Mouse (Mus musculus): ENCODE measurements around the gene Hcn2. TPM values are rescaled to one million over a fixed set of nuclear protein-coding genes. Genes with fewer than 3 reads are reported as not detected.

Gene Hcn2
- total and polyA plus RNA-seq, 2 experiments, result 0.09 to 0.45 TPM

DNA sequence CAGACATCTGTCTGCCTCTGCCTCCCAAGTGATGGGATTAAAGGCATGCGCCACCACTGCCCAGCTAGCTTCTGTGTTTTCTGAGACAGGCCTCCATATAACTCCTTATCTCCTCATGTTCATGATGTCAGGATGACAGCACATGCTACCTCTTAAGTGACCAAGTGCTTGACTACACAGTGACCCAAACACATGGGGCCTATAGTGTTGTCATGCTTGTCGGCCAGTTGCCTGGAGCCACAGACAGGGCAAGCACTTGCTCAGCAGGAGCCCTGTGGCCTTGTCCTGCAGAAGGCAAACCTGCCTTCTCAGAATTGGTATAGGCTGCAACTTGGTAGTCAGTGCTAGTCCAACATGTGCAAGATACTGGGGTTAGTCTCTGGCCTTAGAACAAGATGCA, 30.2 kb upstream of the Hcn2 start:
- Histone ChIP-seq H3K36me3 (ENCODE audit: control insufficient read depth, insufficient read depth, low read length) (peaks cover 18% of the 10 kb centered on the region), H3K79me2 (ENCODE audit: control insufficient read depth, insufficient read depth, low read length) (peaks cover 23% of the 10 kb centered on the region; the same call in 1 of the 2 replicates), H3K9ac (ENCODE audit: low read depth, low read length) (no peak overlapping the region), H3K27ac (replicated peaks; ENCODE audit: insufficient read depth, low read depth, low read length) (no peak overlapping the region), H3K4me3 (ENCODE audit: insufficient read depth, low read depth, low read length) (no peak overlapping the region), H3K4me1 (ENCODE audit: control insufficient read depth, insufficient read depth, low read length) (peaks cover 16% of the 10 kb centered on the region), H3K27me3 (ENCODE audit: control insufficient read depth, insufficient read depth, low read length) (no peaks in the 10 kb centered on the region)
- WGBS, result 94% methylated on average over 2 of the region's 2 CpGs
- no peak for TF ChIP-seq CTCF (IDR thresholded peaks at IDR 0.05; ENCODE audit: low read depth, low read length)
- TF ChIP-seq POLR2A (IDR thresholded peaks at IDR 0.05; ENCODE audit: extremely low read depth, insufficient read depth, low read length), result no peak
- DNase-seq (ENCODE audit: extremely low read depth, low read depth, low spot score), result no peak

DNA sequence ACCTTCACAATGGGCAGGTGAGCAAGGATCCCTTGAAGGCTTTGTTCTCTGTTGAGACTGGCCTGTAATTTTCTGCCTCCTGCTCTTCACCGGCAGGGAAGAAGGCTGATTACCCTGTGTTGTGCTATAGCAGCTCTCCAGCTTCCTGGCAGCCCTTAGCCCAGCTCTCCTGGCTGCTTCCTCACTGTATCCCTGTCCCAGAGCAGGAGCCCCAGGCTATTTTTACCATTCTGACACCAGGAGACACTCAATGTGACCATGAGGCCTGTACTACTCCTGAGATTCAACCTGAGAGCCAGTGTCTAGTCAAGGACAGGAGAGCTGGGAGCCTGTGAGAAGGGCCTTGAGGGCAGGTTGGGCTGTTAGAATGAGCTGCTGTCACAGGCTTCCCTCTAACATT, 29.7 kb upstream of the Hcn2 start:
- Histone ChIP-seq H3K79me2 (ENCODE audit: control insufficient read depth, insufficient read depth, low read length) (peaks cover 23% of the 10 kb centered on the region; the same call in 1 of the 2 replicates), H3K4me1 (ENCODE audit: control insufficient read depth, insufficient read depth, low read length) (peaks cover 16% of the 10 kb centered on the region), H3K27me3 (ENCODE audit: control insufficient read depth, insufficient read depth, low read length) (no peaks in the 10 kb centered on the region), H3K36me3 (ENCODE audit: control insufficient read depth, insufficient read depth, low read length) (peaks cover 18% of the 10 kb centered on the region), H3K27ac (replicated peaks; ENCODE audit: insufficient read depth, low read depth, low read length) (no peak overlapping the region), H3K9ac (ENCODE audit: low read depth, low read length) (no peak overlapping the region), H3K4me3 (ENCODE audit: insufficient read depth, low read depth, low read length) (no peak overlapping the region)
- no peak for DNase-seq (ENCODE audit: extremely low read depth, low read depth, low spot score)
- no peak for TF ChIP-seq CTCF (IDR thresholded peaks at IDR 0.05; ENCODE audit: low read depth, low read length)
- no peak for TF ChIP-seq POLR2A (IDR thresholded peaks at IDR 0.05; ENCODE audit: extremely low read depth, insufficient read depth, low read length)
- 95% methylated on average over 1 of the region's 1 CpGs for WGBS

DNA sequence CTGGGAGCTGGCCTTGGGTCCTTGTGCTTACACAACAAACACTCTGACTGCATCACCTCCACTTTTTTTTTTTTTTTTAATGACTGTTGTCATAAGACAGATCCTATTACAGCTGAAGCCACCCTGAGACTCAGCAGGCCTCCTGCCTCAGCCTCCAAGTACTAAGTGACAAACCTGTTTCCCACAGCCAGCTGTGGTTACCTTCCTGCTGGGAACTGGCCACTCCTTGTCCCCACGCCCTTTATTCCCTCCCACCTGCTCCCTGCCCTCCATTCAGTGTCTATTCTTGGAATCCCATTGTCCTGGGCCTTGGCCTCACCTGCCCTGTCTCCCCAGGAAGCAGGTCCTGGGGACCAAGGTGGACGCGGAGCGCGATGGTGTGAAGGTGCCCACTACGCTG, 28.9 kb upstream of the Hcn2 start:
- H3K27ac ChIP-seq (replicated peaks; ENCODE audit: insufficient read depth, low read depth, low read length), result no peak overlapping the region
- no peak for DNase-seq (ENCODE audit: extremely low read depth, low read depth, low spot score)
- WGBS, result 96% methylated on average over 6 of the region's 6 CpGs
- no peaks in the 10 kb centered on the region for H3K27me3 ChIP-seq (ENCODE audit: control insufficient read depth, insufficient read depth, low read length)
- peaks cover 18% of the 10 kb centered on the region for H3K36me3 ChIP-seq (ENCODE audit: control insufficient read depth, insufficient read depth, low read length)
- peaks cover 18% of the 10 kb centered on the region; the same call in 1 of the 2 replicates for H3K79me2 ChIP-seq (ENCODE audit: control insufficient read depth, insufficient read depth, low read length)
- H3K9ac ChIP-seq (ENCODE audit: low read depth, low read length), result no peak overlapping the region
- peaks cover 16% of the 10 kb centered on the region for H3K4me1 ChIP-seq (ENCODE audit: control insufficient read depth, insufficient read depth, low read length)
- TF ChIP-seq POLR2A (IDR thresholded peaks at IDR 0.05; ENCODE audit: extremely low read depth, insufficient read depth, low read length), result no peak
- no peak overlapping the region for H3K4me3 ChIP-seq (ENCODE audit: insufficient read depth, low read depth, low read length)

DNA sequence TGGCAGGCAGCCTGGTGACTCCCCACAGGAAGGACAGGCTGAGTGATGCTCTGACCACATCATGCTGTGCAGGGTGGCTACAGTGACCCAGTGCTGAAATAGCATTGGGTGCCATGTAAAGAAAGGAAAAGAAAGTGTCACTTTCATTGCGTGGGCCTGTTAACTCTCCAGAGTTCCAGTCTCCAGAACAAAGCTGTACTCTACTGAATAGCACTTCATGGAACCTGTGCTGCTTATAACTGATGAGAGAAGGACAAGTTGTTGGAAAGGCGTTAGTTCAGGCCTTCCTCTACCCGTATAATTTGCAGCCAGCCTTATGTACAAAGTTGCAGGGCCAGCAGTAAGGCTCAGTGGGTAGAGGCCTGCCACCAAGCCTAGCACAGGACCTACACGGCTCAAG, 27.7 kb upstream of the Hcn2 start, which contains the start of gene Gzmm:
TSS of gene Gzmm (plus strand) at position 301 of the 400 bp plus-strand sequence.
- Histone ChIP-seq H3K27me3 (ENCODE audit: control insufficient read depth, insufficient read depth, low read length) (no peaks in the 10 kb centered on the region), H3K4me1 (ENCODE audit: control insufficient read depth, insufficient read depth, low read length) (peaks cover 9% of the 10 kb centered on the region), H3K9ac (ENCODE audit: low read depth, low read length) (no peak within 1 kb of the TSS), H3K27ac (replicated peaks; ENCODE audit: insufficient read depth, low read depth, low read length) (no peak within 1 kb of the TSS), H3K79me2 (ENCODE audit: control insufficient read depth, insufficient read depth, low read length) (peaks cover 8% of the 10 kb centered on the region; the same call in 1 of the 2 replicates), H3K4me3 (ENCODE audit: insufficient read depth, low read depth, low read length) (no peak within 1 kb of the TSS), H3K36me3 (ENCODE audit: control insufficient read depth, insufficient read depth, low read length) (peaks cover 18% of the 10 kb centered on the region)
- TF ChIP-seq POLR2A (IDR thresholded peaks at IDR 0.05; ENCODE audit: extremely low read depth, insufficient read depth, low read length) (no peak), CTCF (IDR thresholded peaks at IDR 0.05; ENCODE audit: low read depth, low read length) (no peak)
- no peak for DNase-seq (ENCODE audit: extremely low read depth, low read depth, low spot score)
- WGBS, result 82% methylated on average over 4 of the region's 4 CpGs

DNA sequence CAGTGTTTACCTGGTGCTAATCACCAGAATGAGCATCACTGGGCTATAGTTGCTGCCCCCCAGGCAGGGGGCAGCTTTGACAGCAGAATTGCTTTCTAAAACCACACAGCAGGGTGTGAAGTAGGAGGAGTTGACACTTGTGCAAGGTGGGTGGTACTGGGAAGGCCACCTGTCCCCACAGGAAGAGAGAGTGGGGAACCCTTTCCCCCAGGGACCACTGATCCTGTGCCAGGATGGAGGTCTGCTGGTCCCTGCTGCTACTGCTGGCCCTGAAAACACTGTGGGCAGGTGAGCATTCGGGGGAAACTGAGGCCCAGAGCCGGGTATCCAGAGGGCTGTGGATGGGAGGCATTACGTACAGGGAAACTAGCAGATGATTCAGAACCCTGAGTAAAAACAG, 27.3 kb upstream of the Hcn2 start:
- TF ChIP-seq POLR2A (IDR thresholded peaks at IDR 0.05; ENCODE audit: extremely low read depth, insufficient read depth, low read length) (no peak), CTCF (IDR thresholded peaks at IDR 0.05; ENCODE audit: low read depth, low read length) (no peak)
- Histone ChIP-seq H3K79me2 (ENCODE audit: control insufficient read depth, insufficient read depth, low read length) (peaks cover 8% of the 10 kb centered on the region; the same call in 1 of the 2 replicates), H3K27ac (replicated peaks; ENCODE audit: insufficient read depth, low read depth, low read length) (no peak overlapping the region), H3K36me3 (ENCODE audit: control insufficient read depth, insufficient read depth, low read length) (peaks cover 18% of the 10 kb centered on the region), H3K27me3 (ENCODE audit: control insufficient read depth, insufficient read depth, low read length) (no peaks in the 10 kb centered on the region), H3K9ac (ENCODE audit: low read depth, low read length) (no peak overlapping the region), H3K4me1 (ENCODE audit: control insufficient read depth, insufficient read depth, low read length) (peaks cover 5% of the 10 kb centered on the region; the same call in 1 of the 2 replicates), H3K4me3 (ENCODE audit: insufficient read depth, low read depth, low read length) (no peak overlapping the region)
- no peak for DNase-seq (ENCODE audit: extremely low read depth, low read depth, low spot score)
- 94% methylated on average over 3 of the region's 3 CpGs for WGBS

DNA sequence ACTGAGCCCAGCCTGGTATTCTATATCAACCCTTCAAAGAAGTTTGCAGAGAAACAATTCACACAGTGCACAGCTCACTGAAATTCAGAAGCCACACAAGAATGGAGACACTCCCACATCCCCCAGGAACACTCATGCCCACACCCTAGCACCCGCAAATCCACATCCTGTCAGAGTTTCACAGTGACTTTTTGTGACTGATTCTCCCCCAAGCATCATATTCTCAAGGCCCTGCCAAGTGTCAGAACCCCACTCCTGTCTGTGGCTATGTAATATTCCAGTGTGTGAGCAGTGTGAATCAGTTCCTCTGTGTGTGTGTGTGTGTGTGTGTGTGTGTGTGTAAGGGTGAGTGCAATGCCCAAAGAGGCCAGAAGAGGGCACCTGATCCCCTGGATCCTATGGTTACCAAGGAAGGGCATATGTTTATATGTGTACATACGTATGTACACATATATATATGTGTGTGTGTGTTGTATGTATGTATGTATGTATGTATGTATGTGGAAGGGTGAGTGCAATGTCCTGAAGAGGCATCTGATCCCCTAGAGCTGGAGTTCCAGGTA, 24.4 kb upstream of the Hcn2 start:
- no peaks in the 10 kb centered on the region for H3K27me3 ChIP-seq (ENCODE audit: control insufficient read depth, insufficient read depth, low read length)
- 98% methylated on average over 2 of the region's 2 CpGs for WGBS
- peaks cover 9% of the 10 kb centered on the region for H3K4me1 ChIP-seq (ENCODE audit: control insufficient read depth, insufficient read depth, low read length)
- no peaks in the 10 kb centered on the region for H3K79me2 ChIP-seq (ENCODE audit: control insufficient read depth, insufficient read depth, low read length)
- no peak overlapping the region for H3K9ac ChIP-seq (ENCODE audit: low read depth, low read length)
- peaks cover 2% of the 10 kb centered on the region; the same call in 1 of the 2 replicates for H3K36me3 ChIP-seq (ENCODE audit: control insufficient read depth, insufficient read depth, low read length)
- DNase-seq (ENCODE audit: extremely low read depth, low read depth, low spot score), result no peak
- H3K27ac ChIP-seq (replicated peaks; ENCODE audit: insufficient read depth, low read depth, low read length), result no peak overlapping the region
- no peak overlapping the region for H3K4me3 ChIP-seq (ENCODE audit: insufficient read depth, low read depth, low read length)
- no peak for TF ChIP-seq CTCF (IDR thresholded peaks at IDR 0.05; ENCODE audit: low read depth, low read length)
- no peak for TF ChIP-seq POLR2A (IDR thresholded peaks at IDR 0.05; ENCODE audit: extremely low read depth, insufficient read depth, low read length)

Data from liver, adult 2 months (tissue).